Mouse (Mus musculus): ENCODE data around the gene Selp. TPM values are rescaled to one million over a fixed set of nuclear protein-coding genes. Genes with fewer than 3 reads are reported as not detected.

The Selp gene
- polyA plus RNA-seq, 1 experiment from 2014 or later: 0.10 TPM

- 39% methylated on average over 8 of the region's 8 CpGs for WGBS
Measured at GRCm38 (mm10) chr1:164184871-164185223, 69.8 kb downstream of the Selp start.

GRCm38 (mm10) chr1:164185316-164185715, 70.3 kb downstream of the Selp start:
- Histone ChIP-seq H3K4me1 (ENCODE audit: control insufficient read depth, insufficient read depth, low read length) (0 out of 2 replicates have a peak, but pooled peaks cover 2% of the 10 kb centered on the region), H3K27me3 (replicated peaks; ENCODE audit: control insufficient read depth, insufficient read depth, low read length) (no peaks in the 10 kb centered on the region), H3K36me3 (ENCODE audit: control insufficient read depth, insufficient read depth, low read length) (no peaks in the 10 kb centered on the region), H3K4me3 (ENCODE audit: low read length) (no peak overlapping the region), H3K4me2 (ENCODE audit: low read depth, low read length) (no peak overlapping the region), H3K9me3 (ENCODE audit: control insufficient read depth, low read length) (no peaks in the 10 kb centered on the region), H3K9ac (ENCODE audit: low read depth, low read length) (no peak overlapping the region), H3K27ac (ENCODE audit: low read length) (no peak overlapping the region)
- ATAC-seq: no peak
- WGBS: 80% methylated on average over 4 of the region's 4 CpGs

More at GRCm38 (mm10) chr1:164184871-164185223, 69.8 kb downstream of the Selp start:
- Histone ChIP-seq H3K4me3 (ENCODE audit: low read length) (no peak overlapping the region), H3K36me3 (ENCODE audit: control insufficient read depth, insufficient read depth, low read length) (no peaks in the 10 kb centered on the region), H3K4me1 (ENCODE audit: control insufficient read depth, insufficient read depth, low read length) (0 out of 2 replicates have a peak, but pooled peaks cover 1% of the 10 kb centered on the region), H3K27ac (ENCODE audit: low read length) (no peak overlapping the region), H3K9ac (ENCODE audit: low read depth, low read length) (no peak overlapping the region), H3K9me3 (ENCODE audit: control insufficient read depth, low read length) (no peaks in the 10 kb centered on the region), H3K27me3 (replicated peaks; ENCODE audit: control insufficient read depth, insufficient read depth, low read length) (no peaks in the 10 kb centered on the region), H3K4me2 (ENCODE audit: low read depth, low read length) (no peak overlapping the region)
- no peak for ATAC-seq

- no peak overlapping the region for H3K4me3 ChIP-seq (ENCODE audit: low read length)
- H3K27me3 ChIP-seq (replicated peaks; ENCODE audit: control insufficient read depth, insufficient read depth, low read length): no peaks in the 10 kb centered on the region
- peak; percentile 68 for ATAC-seq
- no peak overlapping the region for H3K4me2 ChIP-seq (ENCODE audit: low read depth, low read length)
- 72% methylated on average over 1 of the region's 1 CpGs for WGBS
- no peak overlapping the region for H3K9ac ChIP-seq (ENCODE audit: low read depth, low read length)
- H3K27ac ChIP-seq (ENCODE audit: low read length): no peak overlapping the region
- H3K4me1 ChIP-seq (ENCODE audit: control insufficient read depth, insufficient read depth, low read length): 0 out of 2 replicates have a peak, but pooled peaks cover 2% of the 10 kb centered on the region
- H3K36me3 ChIP-seq (ENCODE audit: control insufficient read depth, insufficient read depth, low read length): no peaks in the 10 kb centered on the region
- H3K9me3 ChIP-seq (ENCODE audit: control insufficient read depth, low read length): no peaks in the 10 kb centered on the region
Measured at GRCm38 (mm10) chr1:164187002-164187560, 72.0 kb downstream of the Selp start.

GRCm38 (mm10) chr1:164199551-164199950, 84.5 kb downstream of the Selp start:
- H3K27me3 ChIP-seq (replicated peaks; ENCODE audit: control insufficient read depth, insufficient read depth, low read length): no peaks in the 10 kb centered on the region
- H3K36me3 ChIP-seq (ENCODE audit: control insufficient read depth, insufficient read depth, low read length): no peaks in the 10 kb centered on the region
- H3K4me1 ChIP-seq (ENCODE audit: control insufficient read depth, insufficient read depth, low read length): no peaks in the 10 kb centered on the region
- no peak overlapping the region for H3K27ac ChIP-seq (ENCODE audit: low read length)
- 86% methylated on average over 4 of the region's 4 CpGs for WGBS
- no peak overlapping the region for H3K4me3 ChIP-seq (ENCODE audit: low read length)
- no peak for ATAC-seq
- H3K9me3 ChIP-seq (ENCODE audit: control insufficient read depth, low read length): no peaks in the 10 kb centered on the region
- H3K4me2 ChIP-seq (ENCODE audit: low read depth, low read length): no peak overlapping the region
- H3K9ac ChIP-seq (ENCODE audit: low read depth, low read length): no peak overlapping the region

Other genes starting within 250 kb of the Selp start
- 12.9 and 14.2 TPM in 2 replicates for gene Scyl3, start 186.2 kb upstream of the Selp start, polyA plus RNA-seq (2015; fragmentation: Nextera tagmentation; extraction: Ambion mirVana)
- gene BC055324, start 120.5 kb upstream of the Selp start, polyA plus RNA-seq (2015; fragmentation: Nextera tagmentation; extraction: Ambion mirVana): 12.6 and 13.9 TPM in 2 replicates
- 8.5 and 9.1 TPM in 2 replicates for gene Mettl18, start 120.4 kb upstream of the Selp start, polyA plus RNA-seq (2015; fragmentation: Nextera tagmentation; extraction: Ambion mirVana)
- 0.05 and 0.06 TPM in 2 replicates for gene Sele, start 67.0 kb upstream of the Selp start, polyA plus RNA-seq (2015; fragmentation: Nextera tagmentation; extraction: Ambion mirVana)
- gene Sell, start 53.3 kb upstream of the Selp start, polyA plus RNA-seq (2015; fragmentation: Nextera tagmentation; extraction: Ambion mirVana): 0.93 and 1.2 TPM in 2 replicates
- gene F5, start 36.6 kb downstream of the Selp start, polyA plus RNA-seq (2015; fragmentation: Nextera tagmentation; extraction: Ambion mirVana): 0.32 and 0.36 TPM in 2 replicates
- gene Slc19a2, start 133.8 kb downstream of the Selp start, polyA plus RNA-seq (2015; fragmentation: Nextera tagmentation; extraction: Ambion mirVana): 10.9 and 11.3 TPM in 2 replicates
- 8.1 and 8.6 TPM in 2 replicates for gene Ccdc181, start 160.3 kb downstream of the Selp start, polyA plus RNA-seq (2015; fragmentation: Nextera tagmentation; extraction: Ambion mirVana)
- 30.8 and 31.8 TPM in 2 replicates for gene Nme7, start 188.9 kb downstream of the Selp start, polyA plus RNA-seq (2015; fragmentation: Nextera tagmentation; extraction: Ambion mirVana)
- 24.9 and 26.8 TPM in 2 replicates for gene Blzf1, start 192.2 kb downstream of the Selp start, polyA plus RNA-seq (2015; fragmentation: Nextera tagmentation; extraction: Ambion mirVana)

Data from intestine, embryonic 16.5 days (tissue).